Mouse (Mus musculus): ENCODE measurements at regions not wholly inside any gene's neighbourhood (a gene's known extent, or its start where the extent isn't known, plus 50 kb on each side); places are given as distances from the start of the nearest gene placed in this dataset.

DNA sequence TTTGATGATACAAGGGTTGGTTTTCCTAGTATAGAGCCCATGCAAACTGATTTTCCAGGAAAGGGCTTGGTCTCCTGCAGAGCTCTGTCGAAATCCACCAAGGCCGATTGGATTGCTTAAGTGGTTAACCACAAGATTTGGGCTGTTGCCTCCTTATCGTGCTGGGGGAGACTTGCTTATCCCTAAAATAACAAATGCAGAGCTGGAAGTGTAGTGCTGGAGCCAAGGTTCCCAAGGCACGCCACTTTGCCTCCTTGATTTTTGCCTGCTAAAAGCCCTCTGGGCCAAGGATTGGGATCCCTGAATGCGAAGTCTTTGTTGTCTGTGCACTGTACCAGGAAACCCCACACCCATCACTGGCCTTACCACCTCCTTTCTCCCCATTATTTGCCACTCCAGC is 52.8 kb upstream of the Tmem178 start:
- no peak for TF ChIP-seq EP300 (IDR thresholded peaks at IDR 0.05; ENCODE audit: insufficient read depth, low read depth, low read length)
- TF ChIP-seq CTCF (IDR thresholded peaks at IDR 0.05) = no peak
- TF ChIP-seq POLR2A (IDR thresholded peaks at IDR 0.05; ENCODE audit: insufficient read depth, low read depth, low read length) = no peak
- Histone ChIP-seq H3K36me3 (ENCODE audit: control insufficient read depth, insufficient read depth, low read length) (no peaks in the 10 kb centered on the region), H3K79me2 (replicated peaks; ENCODE audit: control insufficient read depth, insufficient read depth, low read length) (no peaks in the 10 kb centered on the region), H3K4me3 (no peak overlapping the region), H3K27ac (no peak overlapping the region), H3K9ac (ENCODE audit: low read depth, low read length) (no peak overlapping the region), H3K27me3 (ENCODE audit: control insufficient read depth, insufficient read depth, low read length) (no peaks in the 10 kb centered on the region), H3K4me1 (ENCODE audit: control insufficient read depth, insufficient read depth, low read length) (peaks cover 4% of the 10 kb centered on the region)
- intact Hi-C loops (cut with DNase I) = no loop called here
- DNase-seq = peak; percentile 51 to 72
- 27% methylated on average over 5 of the region's 5 CpGs for WGBS

GRCm38 (mm10) chr17:80889095-80889494 is 55.3 kb upstream of the Tmem178 start:
- Histone ChIP-seq H3K9ac (ENCODE audit: low read depth, low read length) (no peak overlapping the region), H3K36me3 (ENCODE audit: control insufficient read depth, insufficient read depth, low read length) (no peaks in the 10 kb centered on the region), H3K4me1 (ENCODE audit: control insufficient read depth, insufficient read depth, low read length) (peaks cover 4% of the 10 kb centered on the region), H3K4me3 (no peak overlapping the region), H3K27me3 (ENCODE audit: control insufficient read depth, insufficient read depth, low read length) (no peaks in the 10 kb centered on the region), H3K79me2 (replicated peaks; ENCODE audit: control insufficient read depth, insufficient read depth, low read length) (no peaks in the 10 kb centered on the region), H3K27ac (no peak overlapping the region)
- TF ChIP-seq POLR2A (IDR thresholded peaks at IDR 0.05; ENCODE audit: insufficient read depth, low read depth, low read length) (no peak), CTCF (IDR thresholded peaks at IDR 0.05) (no peak), EP300 (IDR thresholded peaks at IDR 0.05; ENCODE audit: insufficient read depth, low read depth, low read length) (no peak)
- intact Hi-C loops (cut with DNase I) = loop anchor here (5.0 kb wide), 1 partner anchor 33 kb away; no protein-coding TSS in a partner anchor
- DNase-seq = no peak
- WGBS = 83% methylated on average over 4 of the region's 4 CpGs

GRCm38 (mm10) chr17:80887749-80888119 is 56.7 kb upstream of the Tmem178 start:
- H3K36me3 ChIP-seq (ENCODE audit: control insufficient read depth, insufficient read depth, low read length) = no peaks in the 10 kb centered on the region
- H3K27ac ChIP-seq = peak overlapping the region; percentile 69
- H3K4me3 ChIP-seq = peak overlapping the region; percentile 14; the same call in 1 of the 2 replicates
- WGBS = 27% methylated on average over 8 of the region's 8 CpGs
- intact Hi-C loops (cut with DNase I) = loop anchor here (5.0 kb wide), 1 partner anchor 35 kb away; no protein-coding TSS in a partner anchor
- DNase-seq = peak in 1 of 2 experiments; percentile 47
- H3K4me1 ChIP-seq (ENCODE audit: control insufficient read depth, insufficient read depth, low read length) = peaks cover 4% of the 10 kb centered on the region
- 0 out of 2 replicates have a peak overlapping the region, but pooled peaks have one; percentile 1 for H3K9ac ChIP-seq (ENCODE audit: low read depth, low read length)
- TF ChIP-seq EP300 (IDR thresholded peaks at IDR 0.05; ENCODE audit: insufficient read depth, low read depth, low read length) (no peak), POLR2A (IDR thresholded peaks at IDR 0.05; ENCODE audit: insufficient read depth, low read depth, low read length) (no peak), CTCF (IDR thresholded peaks at IDR 0.05) (no peak)
- H3K27me3 ChIP-seq (ENCODE audit: control insufficient read depth, insufficient read depth, low read length) = no peaks in the 10 kb centered on the region
- no peaks in the 10 kb centered on the region for H3K79me2 ChIP-seq (replicated peaks; ENCODE audit: control insufficient read depth, insufficient read depth, low read length)

- intact Hi-C loops (cut with DNase I) = loop anchor here (5.0 kb wide), 1 partner anchor 35 kb away; no protein-coding TSS in a partner anchor
- H3K27ac ChIP-seq = peak overlapping the region; percentile 69
- H3K4me3 ChIP-seq = 0 out of 2 replicates have a peak overlapping the region, but pooled peaks have one; percentile 14
- peak in 1 of 2 experiments; percentile 28 for DNase-seq
- H3K36me3 ChIP-seq (ENCODE audit: control insufficient read depth, insufficient read depth, low read length) = no peaks in the 10 kb centered on the region
- 55% methylated on average over 18 of the region's 18 CpGs for WGBS
- H3K9ac ChIP-seq (ENCODE audit: low read depth, low read length) = no peak overlapping the region
- no peaks in the 10 kb centered on the region for H3K79me2 ChIP-seq (replicated peaks; ENCODE audit: control insufficient read depth, insufficient read depth, low read length)
- H3K27me3 ChIP-seq (ENCODE audit: control insufficient read depth, insufficient read depth, low read length) = no peaks in the 10 kb centered on the region
- peaks cover 4% of the 10 kb centered on the region for H3K4me1 ChIP-seq (ENCODE audit: control insufficient read depth, insufficient read depth, low read length)
- TF ChIP-seq POLR2A (IDR thresholded peaks at IDR 0.05; ENCODE audit: insufficient read depth, low read depth, low read length) (no peak), CTCF (IDR thresholded peaks at IDR 0.05) (no peak), EP300 (IDR thresholded peaks at IDR 0.05; ENCODE audit: insufficient read depth, low read depth, low read length) (no peak)
These were observed 57.2 kb upstream of the Tmem178 start for GRCm38 (mm10) chr17:80887021-80887748.

DNA sequence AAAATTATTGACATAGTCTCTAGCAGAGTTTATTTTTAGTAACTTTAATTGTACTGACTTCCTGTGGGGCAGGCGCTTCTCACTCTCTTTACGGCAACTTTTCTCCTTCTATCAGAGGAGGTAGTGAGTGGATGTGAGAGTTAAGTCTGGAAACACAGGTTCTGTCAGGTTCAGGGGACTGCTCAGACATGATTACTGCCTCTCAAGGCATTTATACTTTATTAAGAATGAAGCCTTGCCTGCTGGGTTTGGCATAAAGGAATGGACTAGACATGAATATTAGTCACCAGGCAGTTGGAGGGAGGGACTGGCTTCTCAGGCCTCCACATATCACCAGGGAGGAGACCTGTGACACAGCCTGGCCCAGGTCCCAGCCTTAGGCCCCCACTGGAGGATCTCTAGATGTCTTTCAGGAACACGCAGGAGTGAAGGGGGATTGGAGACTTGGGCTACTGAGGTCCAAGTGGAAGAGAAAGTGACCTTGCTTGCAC is 58.2 kb upstream of the Tmem178 start:
- DNase-seq = peak in 1 of 2 experiments; percentile 22
- Histone ChIP-seq H3K79me2 (replicated peaks; ENCODE audit: control insufficient read depth, insufficient read depth, low read length) (no peaks in the 10 kb centered on the region), H3K4me1 (ENCODE audit: control insufficient read depth, insufficient read depth, low read length) (peaks cover 2% of the 10 kb centered on the region), H3K27me3 (ENCODE audit: control insufficient read depth, insufficient read depth, low read length) (no peaks in the 10 kb centered on the region), H3K27ac (no peak overlapping the region; the same call in 1 of the 2 replicates), H3K9ac (ENCODE audit: low read depth, low read length) (no peak overlapping the region), H3K4me3 (no peak overlapping the region), H3K36me3 (ENCODE audit: control insufficient read depth, insufficient read depth, low read length) (no peaks in the 10 kb centered on the region)
- intact Hi-C loops (cut with DNase I) = loop anchor here (5.0 kb wide), 1 partner anchor 36 kb away; no protein-coding TSS in a partner anchor
- TF ChIP-seq CTCF (IDR thresholded peaks at IDR 0.05) (no peak), EP300 (IDR thresholded peaks at IDR 0.05; ENCODE audit: insufficient read depth, low read depth, low read length) (no peak), POLR2A (IDR thresholded peaks at IDR 0.05; ENCODE audit: insufficient read depth, low read depth, low read length) (no peak)
- 36% methylated on average over 3 of the region's 3 CpGs for WGBS

GRCm38 (mm10) chr17:80885706-80886105 is 58.7 kb upstream of the Tmem178 start:
- no peaks in the 10 kb centered on the region for H3K27me3 ChIP-seq (ENCODE audit: control insufficient read depth, insufficient read depth, low read length)
- H3K9ac ChIP-seq (ENCODE audit: low read depth, low read length) = no peak overlapping the region
- no peak overlapping the region for H3K4me3 ChIP-seq
- WGBS = 87% methylated on average over 9 of the region's 9 CpGs
- H3K79me2 ChIP-seq (replicated peaks; ENCODE audit: control insufficient read depth, insufficient read depth, low read length) = no peaks in the 10 kb centered on the region
- intact Hi-C loops (cut with DNase I) = loop anchor here (5.0 kb wide), 1 partner anchor 37 kb away; no protein-coding TSS in a partner anchor
- TF ChIP-seq POLR2A (IDR thresholded peaks at IDR 0.05; ENCODE audit: insufficient read depth, low read depth, low read length) = no peak
- TF ChIP-seq EP300 (IDR thresholded peaks at IDR 0.05; ENCODE audit: insufficient read depth, low read depth, low read length) = no peak
- no peak for TF ChIP-seq CTCF (IDR thresholded peaks at IDR 0.05)
- no peak for DNase-seq
- no peak overlapping the region for H3K27ac ChIP-seq
- H3K4me1 ChIP-seq (ENCODE audit: control insufficient read depth, insufficient read depth, low read length) = peaks cover 1% of the 10 kb centered on the region
- H3K36me3 ChIP-seq (ENCODE audit: control insufficient read depth, insufficient read depth, low read length) = no peaks in the 10 kb centered on the region

Data from heart, adult 2 months (tissue).